Mouse (Mus musculus) brain, embryonic 18.5 days (tissue): ENCODE data around the gene Gfod2.

Experiments used
- DNase-seq: peaks from one replicate; pipeline ENCODE4 v3.0.0-alpha.2; 2012; ENCODE audit warnings: low read depth, low spot score

Gfod2 gene

GRCm38 (mm10) chr8:105768485-105769257, 10.2 kb upstream of the Gfod2 start:
- no peak for DNase-seq

DNA sequence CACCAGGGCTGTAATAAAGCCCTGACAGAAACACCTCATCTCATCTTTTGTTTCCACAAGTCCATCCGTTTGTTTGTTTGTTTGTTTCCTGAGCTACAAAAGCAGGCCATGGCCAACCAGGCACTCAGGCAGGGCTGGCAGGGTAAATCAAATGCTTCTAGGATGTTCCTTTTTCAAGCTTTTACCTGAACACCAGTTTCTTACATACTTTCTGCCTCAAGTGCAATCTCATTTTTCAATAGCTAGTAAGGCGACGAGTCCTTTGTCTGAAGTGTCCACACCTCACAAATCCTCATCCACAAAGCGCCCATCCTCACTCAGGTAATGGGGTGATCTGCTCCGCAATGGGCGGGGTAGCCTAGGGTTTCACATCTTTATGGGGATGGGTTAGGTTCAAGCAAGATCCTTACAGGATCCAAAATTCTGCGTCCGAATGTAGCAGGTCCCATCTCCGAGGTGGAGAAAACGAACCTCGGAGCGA, 628 bp downstream of the Gfod2 start:
- peak; percentile 8 for DNase-seq

DNA sequence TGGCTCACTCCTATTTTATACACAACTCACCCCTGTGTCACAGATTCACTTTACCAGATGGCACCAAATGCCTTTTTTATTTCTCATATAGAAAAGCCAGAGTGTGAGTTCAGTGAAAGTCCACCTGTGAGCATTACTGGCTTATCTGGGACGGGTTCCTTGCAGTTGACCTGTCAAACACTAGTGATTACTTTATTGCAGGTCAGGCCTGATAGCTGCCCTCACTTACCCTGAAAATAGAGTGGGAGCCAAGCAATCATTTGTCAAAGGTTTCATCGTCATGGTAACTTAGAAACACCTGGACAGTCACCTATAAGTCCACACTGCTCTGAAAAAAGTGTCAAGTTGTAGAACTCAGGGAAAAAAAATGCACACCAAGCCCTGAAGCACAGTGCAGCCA, 3.8 kb downstream of the Gfod2 start:
- no peak for DNase-seq

DNA sequence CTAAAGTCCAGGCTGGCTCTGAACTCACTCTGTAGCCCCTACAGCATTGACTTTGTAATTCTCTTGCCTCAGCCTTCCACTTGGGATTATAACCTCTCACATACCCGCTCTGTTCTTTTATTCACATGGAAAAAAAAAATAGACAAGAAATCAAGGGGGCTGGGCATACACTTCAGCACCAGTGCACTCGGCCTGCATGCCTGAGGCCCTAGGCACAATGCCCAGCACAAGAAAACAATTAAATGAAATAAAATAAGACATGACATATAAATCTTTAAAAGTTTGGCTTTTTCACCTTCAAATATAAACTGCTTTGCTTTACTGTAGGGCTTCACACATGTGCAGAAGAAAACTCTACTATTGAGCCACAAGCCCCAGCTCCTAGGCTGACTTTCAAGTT, 4.5 kb downstream of the Gfod2 start:
- DNase-seq: no peak

DNA sequence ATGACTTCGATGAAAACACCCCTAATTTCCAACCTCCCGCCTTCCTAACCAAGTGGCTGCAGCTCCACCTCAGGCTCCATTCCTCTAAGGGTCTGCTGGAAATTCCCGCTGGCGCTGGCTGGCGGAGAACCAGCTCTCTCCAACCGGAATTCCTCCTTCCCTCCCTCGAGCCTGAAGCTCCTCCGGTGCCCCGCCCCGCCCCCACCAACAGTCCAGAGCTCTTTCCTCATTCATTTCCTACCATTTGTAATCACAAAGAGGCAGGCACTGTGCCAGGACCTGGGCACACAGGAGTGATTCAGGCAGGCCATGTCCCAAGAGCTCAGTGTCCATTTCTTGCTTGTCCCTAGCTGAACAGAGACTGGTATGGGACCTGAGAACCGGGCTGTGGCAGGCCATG, 7.9 kb downstream of the Gfod2 start:
- peak; percentile 32 for DNase-seq

DNA sequence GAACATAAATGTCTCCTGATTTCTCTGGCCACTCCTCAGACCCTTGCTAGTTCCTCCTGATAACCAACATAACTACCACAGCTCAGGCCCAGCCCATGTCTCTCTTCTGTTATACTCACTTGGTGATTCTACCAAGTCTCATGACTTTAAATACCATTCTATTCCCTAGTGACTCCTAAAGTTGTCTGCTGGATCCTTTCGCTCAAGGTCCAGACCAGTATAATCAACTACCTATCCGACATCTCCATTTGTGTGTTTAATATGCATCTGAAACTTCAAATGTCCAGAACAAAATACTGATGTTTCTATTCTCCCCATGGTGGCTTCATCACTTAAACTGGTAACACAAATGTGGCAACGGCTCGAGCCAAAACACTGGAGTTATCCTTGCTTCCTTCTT, 15.2 kb downstream of the Gfod2 start:
- no peak for DNase-seq

- no peak for DNase-seq
These were observed 19.2 kb downstream of the Gfod2 start for GRCm38 (mm10) chr8:105739216-105739615.

DNA sequence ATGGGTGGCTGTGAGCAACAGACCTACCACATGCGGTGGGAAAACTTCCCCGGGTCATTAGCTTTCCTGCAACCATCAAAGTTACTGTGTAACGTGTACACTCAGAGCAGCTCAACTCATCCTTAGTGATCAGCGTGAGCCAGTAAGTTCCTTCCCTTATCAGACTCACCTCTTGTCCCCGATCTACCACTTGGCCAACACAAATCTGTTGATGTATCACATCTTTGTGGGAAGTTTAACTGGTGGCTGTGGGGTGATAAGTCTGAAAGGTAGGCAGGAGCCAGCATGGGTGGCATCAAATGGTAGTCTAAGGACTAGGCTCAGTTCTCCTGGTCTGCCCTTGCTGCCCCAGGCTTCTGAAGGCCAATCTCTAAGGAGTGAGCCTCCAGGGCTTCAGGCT, 26.3 kb downstream of the Gfod2 start:
- DNase-seq: no peak

DNA sequence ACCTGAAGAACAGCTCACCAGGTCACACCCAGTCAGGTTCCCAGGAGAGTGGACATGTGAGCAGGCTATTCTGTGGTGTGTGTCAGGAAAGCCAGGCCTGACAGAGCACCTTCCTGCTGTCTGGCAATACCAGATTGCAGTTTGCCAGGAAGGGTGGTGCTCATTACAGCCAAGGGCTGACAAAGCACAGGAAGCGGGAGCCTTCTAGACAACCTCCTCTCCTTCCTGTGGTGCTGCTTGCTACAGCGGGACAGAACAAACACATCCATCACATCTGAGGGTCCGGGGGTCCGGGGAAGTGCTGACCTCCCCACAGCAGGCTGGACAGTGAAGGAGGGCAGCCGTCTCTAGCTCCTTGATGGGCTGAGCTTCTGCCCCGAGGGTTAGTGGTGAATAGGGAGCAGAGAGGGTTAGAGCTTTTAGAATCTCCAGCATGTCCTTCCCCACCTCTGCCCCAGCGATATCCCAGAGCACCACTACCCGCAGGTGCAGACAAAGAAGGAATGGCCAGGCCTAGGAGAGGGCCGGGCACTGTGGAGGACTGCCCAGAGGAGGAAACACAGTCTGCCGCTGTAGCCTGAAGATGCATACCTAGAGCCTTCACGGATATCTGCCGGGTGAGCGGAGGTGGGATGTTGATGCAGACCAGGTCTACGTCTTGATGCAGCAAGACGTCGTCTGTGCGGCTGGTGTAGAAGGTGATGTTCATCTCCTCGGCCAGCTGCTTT, 30.9 kb downstream of the Gfod2 start:
- DNase-seq: no peak

DNA sequence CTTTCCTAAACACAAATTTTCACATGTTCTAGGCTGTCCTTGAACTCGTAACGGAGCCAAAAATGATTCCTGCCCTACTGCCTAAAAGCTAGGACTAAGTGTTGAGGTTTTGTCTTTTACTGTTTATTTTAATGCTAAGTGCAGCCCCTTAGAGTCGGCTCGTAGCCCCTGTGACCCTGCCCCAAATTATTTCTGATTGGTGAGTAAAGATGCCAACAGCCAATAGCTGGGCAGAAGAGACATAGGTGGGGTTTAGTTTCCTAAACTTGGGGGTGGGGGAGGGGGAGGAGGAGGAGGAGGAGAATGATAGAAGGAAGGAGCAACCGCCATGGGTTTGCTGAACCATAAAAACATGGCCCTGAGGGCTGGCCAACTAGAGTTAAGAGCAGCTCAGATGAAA, 32.7 kb downstream of the Gfod2 start:
- DNase-seq: no peak

DNA sequence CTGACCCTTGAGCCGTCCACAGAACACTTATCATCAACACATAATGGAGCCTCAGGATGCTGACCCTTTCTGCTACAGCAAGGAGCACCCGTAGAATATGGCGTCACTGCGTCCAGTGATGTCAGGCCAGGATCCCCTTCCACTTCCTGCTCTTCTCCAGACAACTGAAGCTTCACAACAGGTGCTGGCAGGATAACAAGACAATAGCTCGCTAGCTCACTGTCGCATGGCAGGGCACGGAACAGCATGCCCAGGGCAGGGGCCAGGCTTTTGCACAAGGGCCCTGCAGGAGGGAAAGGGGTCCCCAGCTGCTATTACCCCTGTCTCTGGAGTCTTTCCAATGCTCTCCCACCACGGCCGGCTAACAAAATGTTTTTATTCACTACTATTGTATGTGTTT, 35.6 kb downstream of the Gfod2 start:
- DNase-seq: no peak

GRCm38 (mm10) chr8:105719637-105720036, 38.8 kb downstream of the Gfod2 start:
- no peak for DNase-seq

- DNase-seq: no peak
These were observed 42.0 kb downstream of the Gfod2 start for GRCm38 (mm10) chr8:105716302-105716945.

DNA sequence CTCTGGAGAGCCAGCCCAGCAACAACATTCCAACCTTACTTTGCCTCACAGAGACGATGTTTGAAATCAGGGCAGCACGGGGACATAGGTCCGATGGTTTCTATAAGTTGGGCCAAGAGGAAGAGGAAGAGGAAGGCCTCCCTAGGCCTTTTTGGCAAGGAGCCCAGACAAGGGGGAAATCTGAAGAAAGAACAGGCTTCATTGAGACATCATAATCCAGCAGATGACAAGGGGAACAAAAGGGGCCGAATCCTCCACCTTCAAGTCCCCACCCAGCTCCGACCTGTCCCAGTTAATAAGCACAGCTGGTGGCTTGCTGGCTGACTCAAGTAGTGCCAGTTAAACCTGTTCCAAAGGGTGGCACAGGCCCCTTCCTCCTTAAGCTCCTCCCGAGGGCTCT, 43.4 kb downstream of the Gfod2 start:
- no peak for DNase-seq

- no peak for DNase-seq
These were observed 44.3 kb downstream of the Gfod2 start for GRCm38 (mm10) chr8:105714139-105714538.

GRCm38 (mm10) chr8:105712286-105712685, 46.2 kb downstream of the Gfod2 start:
- DNase-seq: no peak

DNA sequence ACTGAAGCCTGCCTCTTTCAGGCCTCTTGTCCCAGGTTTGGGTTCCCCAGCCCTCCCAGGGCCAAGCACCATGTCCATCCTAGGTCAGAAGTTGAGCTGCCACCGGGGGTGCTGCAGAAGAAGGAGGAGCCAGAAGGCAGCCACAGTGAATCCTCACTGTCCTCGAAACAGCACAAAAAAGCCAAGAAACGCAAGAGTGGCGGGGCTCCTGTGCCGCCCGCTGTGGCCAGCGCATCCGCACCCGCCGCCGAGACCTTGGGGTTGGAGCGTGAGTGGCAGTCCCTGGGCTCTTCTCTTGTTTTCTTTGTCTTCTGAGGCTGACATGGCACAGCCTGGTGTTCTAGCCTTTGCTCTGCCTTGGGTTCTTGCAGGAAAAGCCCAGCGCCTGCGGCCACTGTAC, 49.1 kb downstream of the Gfod2 start:
- DNase-seq: no peak

GRCm38 (mm10) chr8:105708675-105709074, 49.8 kb downstream of the Gfod2 start:
- DNase-seq: no peak

DNA sequence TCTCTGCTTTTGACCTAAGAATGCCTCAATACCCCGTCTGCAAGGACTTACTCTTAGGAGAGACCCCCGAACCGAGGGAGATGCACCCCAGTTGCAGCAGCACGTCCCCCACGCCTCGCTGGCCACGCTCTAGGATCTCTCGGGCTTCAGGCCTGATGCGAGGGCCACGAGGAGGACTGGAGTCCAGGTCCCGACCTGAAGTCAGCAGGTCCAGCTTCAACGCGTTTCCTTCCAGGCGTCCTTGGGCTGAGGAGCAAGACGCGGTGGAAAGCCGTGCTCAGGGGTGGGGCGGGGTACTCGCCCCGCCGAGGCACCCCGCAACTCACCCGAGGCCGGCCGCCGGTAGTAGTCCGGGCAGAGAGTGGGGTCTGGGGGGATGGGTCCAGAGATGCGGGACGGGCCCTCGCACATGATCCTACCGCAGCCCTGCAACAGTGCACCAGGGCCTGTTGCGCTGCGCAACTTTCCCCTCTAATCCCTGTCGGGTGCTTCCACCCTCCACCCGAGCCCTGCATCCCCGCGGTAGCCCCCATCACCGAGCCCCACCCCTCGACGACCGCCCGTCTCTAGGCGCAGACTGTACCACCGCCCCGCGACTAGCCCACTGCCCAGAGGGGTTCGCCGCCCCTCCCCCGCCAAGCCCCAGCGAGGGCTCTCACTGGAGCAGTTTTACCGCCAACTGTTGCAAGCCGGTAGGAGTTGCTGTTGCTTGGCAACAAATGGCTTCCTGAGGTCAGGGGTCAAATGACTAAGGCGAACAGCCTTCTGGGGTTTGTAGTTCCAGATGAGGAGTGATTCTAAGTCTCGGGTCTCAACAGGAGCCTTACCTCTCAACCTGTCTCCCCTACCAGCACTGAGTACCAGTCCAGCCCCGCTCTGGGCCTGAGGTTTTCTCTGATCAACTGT, 50.7 kb downstream of the Gfod2 start, which contains the start of the genes 4933405L10Rik and Enkd1:
Gene 4933405L10Rik (plus strand): TSS at position 158 of the 906 bp plus-strand sequence.
Gene Enkd1 (minus strand): TSS at position 713 of the 906 bp plus-strand sequence.
- DNase-seq: peak; percentile 85

GRCm38 (mm10) chr8:105706426-105706825, 52.0 kb downstream of the Gfod2 start:
- DNase-seq: no peak

DNA sequence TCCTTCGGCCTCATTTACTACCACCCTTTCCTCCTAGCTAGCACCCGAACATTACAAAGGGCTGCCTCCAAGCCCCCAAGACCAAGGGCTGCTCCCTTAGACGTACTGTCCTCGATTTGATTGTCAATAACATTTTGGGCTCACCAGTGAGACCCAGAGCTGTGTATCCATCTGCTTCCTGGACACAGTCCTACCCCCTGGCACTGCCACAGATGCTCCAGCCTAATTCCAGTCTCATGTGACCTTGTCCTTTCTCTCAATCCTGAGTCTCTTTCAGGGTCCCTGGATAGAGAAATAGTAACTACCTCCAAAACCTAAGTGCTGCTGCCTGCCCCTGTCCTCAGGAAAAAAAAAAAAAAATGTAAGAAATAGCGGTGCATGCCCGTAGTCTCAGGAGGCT, 53.5 kb downstream of the Gfod2 start:
- DNase-seq: no peak
